Mouse (Mus musculus): ENCODE data around the gene Man2c1.

DNA sequence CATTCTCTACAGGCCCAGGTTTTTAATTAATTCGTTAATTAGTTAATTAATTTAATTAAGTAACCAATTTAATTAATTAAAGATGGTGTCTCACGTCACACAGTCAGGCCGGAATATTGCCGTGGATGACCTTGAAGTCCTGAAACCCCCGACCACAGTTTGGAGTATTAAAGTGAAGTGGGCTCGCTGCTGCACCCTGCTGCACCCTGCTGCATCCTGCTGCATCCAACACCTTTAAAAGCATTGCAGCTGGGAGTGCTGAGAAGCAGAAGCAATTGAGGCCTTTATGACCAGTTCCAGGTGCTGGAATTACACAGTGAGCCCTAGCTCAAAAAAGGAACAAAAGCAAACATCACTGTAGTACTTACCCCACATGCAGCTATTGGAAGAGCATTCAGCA is 21.8 kb downstream of the Man2c1 start:
- TF ChIP-seq POLR2A (IDR thresholded peaks at IDR 0.05; ENCODE audit: insufficient read depth, low read depth, low read length) (no peak), CTCF (IDR thresholded peaks at IDR 0.05; ENCODE audit: insufficient read depth, low read depth, low read length) (no peak)
